Mouse (Mus musculus) right cerebral cortex, adult 18-20 months (tissue): ENCODE data around the gene Gm10718.
"Not testable (repeated sequence)": the region's sequence is repeated elsewhere in the genome, so short reads cannot be mapped to it uniquely, and the experiment has no call there.

Source experiments
- DNase-seq: peaks from one replicate; pipeline ENCODE4 v3.0.0; 2022; ENCODE audit warnings: mixed read lengths

Gene Gm10718

GRCm38 (mm10) chr9:3023312-3023984, at the start of gene Gm10718:
Gene Gm10718, plus strand, starts transcription at chr9:3023547.
- not testable (repeated sequence) for DNase-seq

DNA sequence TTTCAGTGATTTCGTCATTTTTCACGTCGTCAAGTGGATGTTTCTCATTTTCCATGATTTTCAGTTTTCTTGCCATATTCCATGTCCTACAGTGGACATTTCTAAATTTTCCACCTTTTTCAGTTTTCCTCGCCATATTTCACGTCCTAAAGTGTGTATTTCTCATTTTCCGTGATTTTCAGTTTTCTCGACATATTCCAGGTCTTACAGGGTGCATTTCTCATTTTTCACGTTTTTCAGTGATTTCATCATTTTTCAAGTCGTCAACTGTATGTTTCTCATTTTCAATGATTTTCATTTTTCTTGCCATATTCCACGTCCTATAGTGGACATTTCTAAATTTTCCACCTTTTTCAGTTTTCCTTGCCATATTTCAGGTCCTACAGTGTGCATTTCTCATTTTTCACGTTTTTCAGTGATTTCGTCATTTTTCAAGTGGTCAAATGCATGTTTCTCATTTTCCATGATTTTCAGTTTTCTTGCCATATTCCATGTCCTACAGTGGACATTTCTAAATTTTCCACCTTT, 22.8 kb upstream of the Gm10718 start, which contains the start of gene Gm10722:
Gene Gm10722 (plus strand): TSS at position 478 of the 528 bp plus-strand sequence.
- DNase-seq: not testable (repeated sequence)

DNA sequence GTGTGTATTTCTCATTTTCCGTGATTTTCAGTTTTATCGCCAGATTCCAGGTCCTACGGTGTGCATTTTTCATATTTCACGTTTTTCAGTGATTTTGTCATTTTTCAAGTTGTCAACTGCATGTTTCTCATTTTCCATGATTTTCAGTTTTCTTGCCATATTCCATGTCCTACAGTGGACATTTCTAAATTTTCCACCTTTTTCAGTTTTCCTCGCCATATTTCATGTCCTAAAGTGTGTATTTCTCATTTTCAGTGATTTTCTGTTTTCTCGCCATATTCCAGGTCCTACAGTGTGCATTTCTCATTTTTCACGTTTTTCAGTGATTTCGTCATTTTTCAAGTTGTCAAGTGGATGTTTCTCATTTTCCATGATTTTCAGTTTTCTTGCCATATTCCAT, 22.3 kb upstream of the Gm10718 start:
- DNase-seq: peak; percentile 5

DNA sequence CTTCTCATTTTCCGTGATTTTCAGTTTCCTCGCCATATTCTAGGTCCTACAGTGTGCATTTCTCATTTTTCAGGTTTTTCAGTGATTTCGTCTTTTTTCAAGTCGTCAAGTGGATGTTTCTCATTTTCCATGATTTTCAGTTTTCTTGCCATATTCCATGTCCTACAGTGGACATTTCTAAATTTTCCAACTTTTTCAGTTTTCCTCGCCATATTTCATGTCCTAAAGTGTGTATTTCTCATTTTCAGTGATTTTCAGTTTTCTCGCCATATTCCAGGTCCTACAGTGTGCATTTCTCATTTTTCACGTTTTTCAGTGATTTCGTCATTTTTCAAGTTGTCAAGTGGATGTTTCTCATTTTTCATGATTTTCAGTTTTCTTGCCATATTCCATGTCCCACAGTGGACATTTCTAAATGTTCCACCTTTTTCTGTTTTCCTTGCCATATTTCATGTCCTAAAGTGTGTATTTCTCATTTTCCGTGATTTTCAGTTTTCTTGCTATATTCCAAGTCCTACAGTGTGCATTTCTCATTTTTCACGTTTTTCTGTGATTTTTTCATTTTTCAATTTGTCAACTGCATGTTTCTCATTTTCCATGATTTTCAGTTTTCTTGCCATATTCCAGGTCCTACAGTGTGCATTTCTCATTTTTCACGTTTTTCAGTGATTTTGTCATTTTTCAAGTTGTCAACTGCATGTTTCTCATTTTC, 21.2 kb upstream of the Gm10718 start:
- peak; percentile 97 for DNase-seq

DNA sequence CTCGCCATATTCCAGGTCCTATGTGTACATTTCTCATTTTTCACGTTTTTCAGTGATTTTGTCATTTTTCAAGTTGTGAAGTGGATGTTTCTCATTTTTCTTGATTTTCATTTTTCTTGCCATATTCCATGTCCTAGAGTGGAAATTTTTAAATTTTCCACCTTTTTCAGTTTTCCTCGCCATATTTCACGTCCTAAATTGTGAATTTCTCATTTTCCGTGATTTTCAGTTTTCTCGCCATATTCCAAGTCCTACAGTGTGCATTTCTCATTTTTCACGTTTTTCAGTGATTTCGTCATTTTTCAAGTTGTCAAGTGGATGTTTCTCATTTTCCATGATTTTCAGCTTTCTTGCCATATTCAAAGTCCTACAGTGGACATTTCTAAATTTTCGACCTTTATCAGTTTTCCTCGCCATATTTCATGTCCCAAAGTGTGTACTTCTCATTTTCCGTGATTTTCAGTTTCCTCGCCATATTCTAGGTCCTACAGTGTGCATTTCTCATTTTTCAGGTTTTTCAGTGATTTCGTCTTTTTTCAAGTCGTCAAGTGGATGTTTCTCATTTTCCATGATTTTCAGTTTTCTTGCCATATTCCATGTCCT, 20.5 kb upstream of the Gm10718 start, which contains the start of gene Gm11168:
Gene Gm11168 (plus strand): TSS at position 553 of the 603 bp plus-strand sequence.
- not testable (repeated sequence) for DNase-seq

DNA sequence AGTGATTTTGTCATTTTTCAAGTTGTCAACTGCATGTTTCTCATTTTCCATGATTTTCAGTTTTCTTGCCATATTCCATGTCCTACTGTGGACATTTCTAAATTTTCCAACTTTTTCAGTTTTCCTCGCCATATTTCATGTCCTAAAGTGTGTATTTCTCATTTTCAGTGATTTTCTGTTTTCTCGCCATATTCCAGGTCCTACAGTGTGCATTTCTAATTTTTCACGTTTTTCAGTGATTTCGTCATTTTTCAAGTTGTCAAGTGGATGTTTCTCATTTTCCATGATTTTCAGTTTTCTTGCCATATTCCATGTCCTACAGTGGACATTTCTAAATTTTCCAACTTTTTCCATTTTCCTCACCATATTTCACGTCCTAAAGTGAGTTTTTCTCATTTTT, 17.2 kb upstream of the Gm10718 start:
- DNase-seq: not testable (repeated sequence)

- peak; percentile 87 for DNase-seq
These were observed 16.7 kb upstream of the Gm10718 start for GRCm38 (mm10) chr9:3006636-3007035.

- not testable (repeated sequence) for DNase-seq
These were observed 16.1 kb upstream of the Gm10718 start for GRCm38 (mm10) chr9:3007272-3007671.

DNA sequence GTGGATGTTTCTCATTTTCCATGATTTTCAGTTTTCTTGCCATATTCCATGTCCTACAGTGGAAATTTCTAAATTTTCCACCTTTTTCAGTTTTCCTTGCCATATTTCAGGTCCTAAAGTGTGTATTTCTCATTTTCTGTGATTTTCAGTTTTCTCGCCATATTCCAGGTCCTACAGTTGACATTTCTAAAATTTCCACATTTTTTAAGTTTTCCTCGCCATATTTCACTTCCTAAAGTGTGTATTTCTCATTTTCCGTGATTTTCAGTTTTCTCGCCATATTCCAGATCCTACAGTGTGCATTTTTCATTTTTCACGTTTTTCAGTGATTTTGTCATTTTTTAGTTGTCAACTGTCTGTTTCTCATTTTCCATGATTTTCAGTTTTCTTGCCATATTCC, 14.0 kb upstream of the Gm10718 start:
- DNase-seq: not testable (repeated sequence)

DNA sequence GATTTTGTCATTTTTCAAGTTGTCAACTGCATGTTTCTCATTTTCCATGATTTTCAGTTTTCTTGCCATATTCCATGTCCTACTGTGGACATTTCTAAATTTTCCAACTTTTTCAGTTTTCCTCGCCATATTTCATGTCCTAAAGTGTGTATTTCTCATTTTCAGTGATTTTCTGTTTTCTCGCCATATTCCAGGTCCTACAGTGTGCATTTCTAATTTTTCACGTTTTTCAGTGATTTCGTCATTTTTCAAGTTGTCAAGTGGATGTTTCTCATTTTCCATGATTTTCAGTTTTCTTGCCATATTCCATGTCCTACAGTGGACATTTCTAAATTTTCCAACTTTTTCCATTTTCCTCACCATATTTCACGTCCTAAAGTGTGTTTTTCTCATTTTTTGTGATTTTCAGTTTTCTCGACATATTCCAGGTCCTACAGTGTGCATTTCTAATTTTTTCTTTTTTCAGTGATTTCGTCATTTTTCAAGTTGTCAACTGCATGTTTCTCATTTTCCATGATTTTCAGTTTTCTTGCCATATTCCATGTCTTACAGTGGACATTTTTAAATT, 11.2 kb upstream of the Gm10718 start:
- not testable (repeated sequence) for DNase-seq

GRCm38 (mm10) chr9:3012733-3013279, 10.5 kb upstream of the Gm10718 start, which contains the start of gene Gm10721:
Gene Gm10721, plus strand, starts transcription at chr9:3013140.
- DNase-seq: not testable (repeated sequence)

- not testable (repeated sequence) for DNase-seq
These were observed 8.0 kb upstream of the Gm10718 start, which contains the start of gene Gm10720 for GRCm38 (mm10) chr9:3015354-3015753. Gene Gm10720, plus strand, starts transcription at chr9:3015654.

DNA sequence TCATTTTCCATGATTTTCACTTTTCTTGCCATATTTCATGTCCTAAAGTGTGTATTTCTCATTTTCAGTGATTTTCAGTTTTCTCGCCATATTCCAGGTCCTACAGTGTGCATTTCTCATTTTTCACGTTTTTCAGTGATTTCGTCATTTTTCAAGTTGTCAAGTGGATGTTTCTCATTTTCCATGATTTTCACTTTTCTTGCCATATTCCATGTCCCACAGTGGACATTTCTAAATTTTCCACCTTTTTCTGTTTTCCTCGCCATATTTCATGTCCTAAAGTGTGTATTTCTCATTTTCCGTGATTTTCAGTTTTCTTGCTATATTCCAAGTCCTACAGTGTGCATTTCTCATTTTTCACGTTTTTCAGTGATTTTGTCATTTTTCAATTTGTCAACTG, 7.5 kb upstream of the Gm10718 start:
- DNase-seq: not testable (repeated sequence)

- not testable (repeated sequence) for DNase-seq
These were observed 6.2 kb upstream of the Gm10718 start, which contains the start of gene Gm10719 for GRCm38 (mm10) chr9:3017108-3017507. Gene Gm10719, plus strand, starts transcription at chr9:3017408.

GRCm38 (mm10) chr9:3018944-3019343, 4.4 kb upstream of the Gm10718 start:
- not testable (repeated sequence) for DNase-seq

DNA sequence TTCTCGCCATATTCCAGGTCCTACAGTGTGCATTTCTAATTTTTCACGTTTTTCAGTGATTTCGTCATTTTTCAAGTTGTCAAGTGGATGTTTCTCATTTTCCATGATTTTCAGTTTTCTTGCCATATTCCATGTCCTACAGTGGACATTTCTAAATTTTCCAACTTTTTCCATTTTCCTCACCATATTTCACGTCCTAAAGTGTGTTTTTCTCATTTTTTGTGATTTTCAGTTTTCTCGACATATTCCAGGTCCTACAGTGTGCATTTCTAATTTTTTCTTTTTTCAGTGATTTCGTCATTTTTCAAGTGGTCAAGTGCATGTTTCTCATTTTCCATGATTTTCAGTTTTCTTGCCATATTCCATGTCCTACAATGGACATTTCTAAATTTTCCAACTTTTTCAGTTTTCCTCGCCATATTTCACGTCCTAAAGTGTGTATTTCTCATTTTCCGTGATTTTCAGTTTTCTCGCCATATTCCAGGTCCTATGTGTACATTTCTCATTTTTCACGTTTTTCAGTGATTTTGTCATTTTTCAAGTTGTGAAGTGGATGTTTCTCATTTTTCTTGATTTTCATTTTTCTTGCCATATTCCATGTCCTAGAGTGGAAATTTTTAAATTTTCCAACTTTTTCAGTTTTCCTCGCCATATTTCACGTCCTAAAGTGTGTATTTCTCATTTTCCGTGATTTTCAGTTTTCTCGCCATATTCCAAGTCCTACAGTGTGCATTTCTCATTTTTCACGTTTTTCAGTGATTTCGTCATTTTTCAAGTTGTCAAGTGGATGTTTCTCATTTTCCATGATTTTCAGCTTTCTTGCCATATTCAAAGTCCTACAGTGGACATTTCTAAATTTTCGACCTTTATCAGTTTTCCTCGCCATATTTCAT, 3.3 kb upstream of the Gm10718 start:
- DNase-seq: peak; percentile 33

- DNase-seq: peak; percentile 60
These were observed 885 bp upstream of the Gm10718 start for GRCm38 (mm10) chr9:3022316-3023008.

GRCm38 (mm10) chr9:3023985-3024648, 770 bp downstream of the Gm10718 start:
- DNase-seq: peak; percentile 37

DNA sequence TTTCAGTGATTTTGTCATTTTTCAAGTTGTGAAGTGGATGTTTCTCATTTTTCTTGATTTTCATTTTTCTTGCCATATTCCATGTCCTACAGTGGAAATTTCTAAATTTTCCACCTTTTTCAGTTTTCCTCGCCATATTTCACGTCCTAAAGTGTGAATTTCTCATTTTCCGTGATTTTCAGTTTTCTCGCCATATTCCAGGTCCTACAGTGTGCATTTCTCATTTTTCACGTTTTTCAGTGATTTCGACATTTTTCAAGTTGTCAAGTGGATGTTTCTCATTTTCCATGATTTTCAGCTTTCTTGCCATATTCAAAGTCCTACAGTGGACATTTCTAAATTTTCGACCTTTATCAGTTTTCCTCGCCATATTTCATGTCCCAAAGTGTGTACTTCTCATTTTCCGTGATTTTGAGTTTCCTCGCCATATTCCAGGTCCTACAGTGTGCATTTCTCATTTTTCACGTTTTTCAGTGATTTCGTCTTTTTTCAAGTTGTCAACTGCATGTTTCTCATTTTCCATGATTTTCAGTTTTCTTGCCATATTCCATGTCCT, 1.6 kb downstream of the Gm10718 start, which contains the start of gene Gm10717:
Gene Gm10717 (plus strand): TSS at position 506 of the 556 bp plus-strand sequence.
- DNase-seq: peak; percentile 8

- DNase-seq: peak; percentile 40
These were observed 2.3 kb downstream of the Gm10718 start for GRCm38 (mm10) chr9:3025653-3026052.
